In the genomic region with DNA sequence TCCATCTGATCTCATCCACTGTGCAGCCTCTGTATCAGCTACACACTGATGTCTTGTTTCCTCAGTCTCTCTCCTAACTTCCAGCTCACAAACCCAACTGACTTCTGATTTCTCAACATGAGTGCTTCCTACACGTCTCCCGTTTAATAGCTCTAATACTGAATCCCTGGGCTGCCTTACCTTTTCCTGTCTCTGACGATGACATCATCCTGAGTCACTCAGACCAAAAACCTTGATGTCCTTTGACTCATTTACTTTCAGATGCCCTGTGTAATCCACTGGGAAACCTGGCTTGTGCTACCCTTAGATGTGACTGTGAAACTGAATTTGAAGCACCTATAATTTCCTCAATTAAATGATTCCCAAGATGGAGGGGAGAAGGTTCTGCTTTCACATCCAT, we compare ENCODE assay signal across 26 mouse cellular contexts. TPM values are rescaled to one million over a fixed set of nuclear protein-coding genes. Genes with fewer than 3 reads are reported as not detected.
DNase-seq lines count a peak whose midpoint lies in the region; ATAC-seq and TF ChIP-seq lines count a peak whose summit lies in the region.
"Had no signal": no experiment of that assay in that cellular context is flagged by ENCODE, and none has a peak within 500 bp of the region (broad histone marks: within the 10 kb centered on the region; RNA-seq: fewer than 3 reads in every experiment).

No protein-coding gene starts in this region.

- H3K9me3 ChIP-seq in heart, embryonic 11.5 days (replicated peaks; ENCODE audit: control insufficient read depth, low read length): no peaks in the 10 kb centered on the region
- H3K9me3 ChIP-seq in hindbrain, postnatal 0 days (ENCODE audit: low read length): no peaks in the 10 kb centered on the region
- H3K9me3 ChIP-seq: embryonic facial prominence, embryonic 10.5 days; embryonic facial prominence, embryonic 12.5 days; forebrain, embryonic 13.5 days; forebrain, embryonic 15.5 days had no signal

- WGBS in heart, embryonic 11.5 days (ENCODE audit: insufficient replicate concordance): 61% methylated on average over 3 of the region's 3 CpGs
- 84% methylated on average over 3 of the region's 3 CpGs for WGBS in hindbrain, postnatal 0 days

- no peak for TF ChIP-seq CTCF in hindbrain, postnatal 0 days (IDR thresholded peaks at IDR 0.05; ENCODE audit: low read depth)

- no peak overlapping the region for H3K4me2 ChIP-seq in heart, embryonic 11.5 days
- H3K4me2 ChIP-seq in hindbrain, postnatal 0 days (ENCODE audit: low read depth, low read length): no peak overlapping the region
- H3K4me2 ChIP-seq: embryonic facial prominence, embryonic 12.5 days; forebrain, embryonic 13.5 days; forebrain, embryonic 15.5 days had no signal

- intact Hi-C loops in left cerebral cortex, postnatal 14 days (cut with DNase I): no loop called here

- peak; percentile 21 for DNase-seq in adrenal gland, adult 8-10 months
- DNase-seq in adrenal gland, postnatal 36 days: no peak
- peak; percentile 46 for DNase-seq in heart, adult 11 months
- peak; percentile 73 for DNase-seq in 416B (ENCODE audit: low read depth)
- DNase-seq in hindbrain, postnatal 0 days (ENCODE audit: low spot score): no peak
- DNase-seq in left cerebral cortex, postnatal 14 days (ENCODE audit: low spot score in 2 of 2): no peak
- DNase-seq: adrenal gland, postnatal 10 days; cerebellum, adult 11-12 months; cerebellum, adult 2 months; cerebellum, adult 9-10 months; cerebellum, postnatal 10 days; cerebellum, postnatal 25 days; forebrain, postnatal 0 days had no signal

- H3K9ac ChIP-seq in heart, embryonic 11.5 days (ENCODE audit: low read depth, low read length): no peak overlapping the region
- no peak overlapping the region for H3K9ac ChIP-seq in hindbrain, postnatal 0 days (replicated peaks; ENCODE audit: low read length)
- H3K9ac ChIP-seq: embryonic facial prominence, embryonic 12.5 days; forebrain, embryonic 13.5 days; forebrain, embryonic 15.5 days; forebrain, postnatal 0 days had no signal

- no peaks in the 10 kb centered on the region for H3K36me3 ChIP-seq in heart, embryonic 11.5 days (ENCODE audit: control insufficient read depth, insufficient read depth, low read length)
- no peaks in the 10 kb centered on the region for H3K36me3 ChIP-seq in hindbrain, postnatal 0 days (ENCODE audit: insufficient read depth, low read length)
- H3K36me3 ChIP-seq: embryonic facial prominence, embryonic 10.5 days; embryonic facial prominence, embryonic 12.5 days; forebrain, embryonic 15.5 days had no signal

- no peak overlapping the region for H3K4me3 ChIP-seq in heart, embryonic 11.5 days (ENCODE audit: low read depth, low read length)
- no peak overlapping the region for H3K4me3 ChIP-seq in hindbrain, postnatal 0 days (ENCODE audit: low read length)
- H3K4me3 ChIP-seq: embryonic facial prominence, embryonic 10.5 days; embryonic facial prominence, embryonic 12.5 days; forebrain, embryonic 13.5 days; forebrain, embryonic 15.5 days had no signal

- no peaks in the 10 kb centered on the region for H3K4me1 ChIP-seq in heart, embryonic 11.5 days (ENCODE audit: control insufficient read depth, insufficient read depth, low read length)
- peaks cover 6% of the 10 kb centered on the region for H3K4me1 ChIP-seq in hindbrain, postnatal 0 days (ENCODE audit: insufficient read depth, low read length)

- no peak for ATAC-seq in heart, embryonic 11.5 days (replicated peaks; ENCODE audit: insufficient number of reproducible peaks, low FRiP score, low TSS enrichment)
- ATAC-seq in granulocyte monocyte progenitor cell, adult 5-6 weeks (replicated peaks; ENCODE audit: poor library complexity, severe bottlenecking): 0 out of 2 replicates have a peak, but pooled peaks have one; percentile 3
- no peak for ATAC-seq in hindbrain, postnatal 0 days
- ATAC-seq: activated CD4-positive, CD25-positive, alpha-beta regulatory T cell, adult 4 months; forebrain, embryonic 13.5 days; forebrain, embryonic 15.5 days; forebrain, postnatal 0 days had no signal

- no peak overlapping the region for H3K27ac ChIP-seq in heart, embryonic 11.5 days (ENCODE audit: low read depth, low read length)
- no peak overlapping the region for H3K27ac ChIP-seq in hindbrain, postnatal 0 days
- H3K27ac ChIP-seq: embryonic facial prominence, embryonic 12.5 days; forebrain, embryonic 13.5 days; forebrain, embryonic 15.5 days had no signal

- peaks cover 9% of the 10 kb centered on the region for H3K27me3 ChIP-seq in heart, embryonic 11.5 days (ENCODE audit: control insufficient read depth, insufficient read depth, low read length)
- H3K27me3 ChIP-seq in hindbrain, postnatal 0 days (ENCODE audit: insufficient read depth, low read length): peaks cover 6% of the 10 kb centered on the region; the same call in 1 of the 2 replicates
- H3K27me3 ChIP-seq: forebrain, embryonic 15.5 days had no signal

RNA-seq across cellular contexts. Expression of a gene that starts 5.9 kb away (rescaled TPM):
- 10 to 100 TPM in 3 of 4 experiments, 1 to 10 TPM in 1; 8.5 to 24.2 (median 22.2) TPM for total RNA-seq in adrenal gland, adult 8-10 months (2022)
- 10 to 100 TPM; 17.0 to 18.0 TPM for total RNA-seq in adrenal gland, postnatal 36 days (2021)
- polyA plus RNA-seq in heart, embryonic 11.5 days (2014; fragmentation: Nextera tagmentation; extraction: Ambion mirVana): 0.39 and 0.97 TPM in 2 replicates
- 228 and 251 TPM in 2 replicates for total RNA-seq in granulocyte monocyte progenitor cell, adult 5-6 weeks (2014; fragmentation: Nextera tagmentation)
- total RNA-seq in granulocyte monocyte progenitor cell, adult 5-6 weeks (2017): 46.7 and 49.3 TPM in 2 replicates
- 4.3 TPM in 1 of 2 replicates, not detected in the other for total RNA-seq in hindbrain, postnatal 0 days (2014; rRNA removed)
- polyA plus RNA-seq in hindbrain, postnatal 0 days (2015; fragmentation: Nextera tagmentation; extraction: Ambion mirVana): 0.40 and 0.82 TPM in 2 replicates
- total RNA-seq in left cerebral cortex, postnatal 14 days (2021): not detected
- total RNA-seq: ES-E14; forebrain, postnatal 0 days; MEL had no signal
- polyA plus RNA-seq: forebrain, embryonic 13.5 days; forebrain, embryonic 15.5 days had no signal

RNA-seq across cellular contexts. Expression of a gene that starts 20.0 kb away (rescaled TPM):
- not detected for total RNA-seq in adrenal gland, adult 8-10 months (2022)
- total RNA-seq in adrenal gland, postnatal 36 days (2021): not detected
- 0.06 and 0.19 TPM in 2 replicates for polyA plus RNA-seq in heart, embryonic 11.5 days (2014; fragmentation: Nextera tagmentation; extraction: Ambion mirVana)
- total RNA-seq in granulocyte monocyte progenitor cell, adult 5-6 weeks (2014; fragmentation: Nextera tagmentation): not detected in 2 replicates
- total RNA-seq in granulocyte monocyte progenitor cell, adult 5-6 weeks (2017): not detected in 2 replicates
- 0.22 TPM in 1 of 2 replicates, not detected in the other for total RNA-seq in hindbrain, postnatal 0 days (2014; rRNA removed)
- 0.14 and 0.21 TPM in 2 replicates for polyA plus RNA-seq in hindbrain, postnatal 0 days (2015; fragmentation: Nextera tagmentation; extraction: Ambion mirVana)
- total RNA-seq in left cerebral cortex, postnatal 14 days (2021): under 1 TPM; 0.32 to 0.42 TPM
- total RNA-seq: forebrain, postnatal 0 days; MEL had no signal
- polyA plus RNA-seq: activated CD4-positive, CD25-positive, alpha-beta regulatory T cell, adult 4 months; embryonic facial prominence, embryonic 10.5 days; forebrain, embryonic 11.5 days; forebrain, embryonic 13.5 days had no signal

RNA-seq across cellular contexts. Expression of a gene that starts 22.0 kb away (rescaled TPM):
- total RNA-seq in adrenal gland, adult 8-10 months (2022): under 1 TPM; 0.38 to 0.81 (median 0.67) TPM
- total RNA-seq in adrenal gland, postnatal 36 days (2021): 1 to 10 TPM in 1 of 2 experiments, under 1 TPM in 1; 0.92 to 1.4 TPM
- polyA plus RNA-seq in heart, embryonic 11.5 days (2014; fragmentation: Nextera tagmentation; extraction: Ambion mirVana): 0.34 and 0.77 TPM in 2 replicates
- not detected in 2 replicates for total RNA-seq in granulocyte monocyte progenitor cell, adult 5-6 weeks (2014; fragmentation: Nextera tagmentation)
- not detected in 2 replicates for total RNA-seq in granulocyte monocyte progenitor cell, adult 5-6 weeks (2017)
- total RNA-seq in hindbrain, postnatal 0 days (2014; rRNA removed): 4.9 and 8.2 TPM in 2 replicates
- 4.7 and 5.0 TPM in 2 replicates for polyA plus RNA-seq in hindbrain, postnatal 0 days (2015; fragmentation: Nextera tagmentation; extraction: Ambion mirVana)
- total RNA-seq in left cerebral cortex, postnatal 14 days (2021): 10 to 100 TPM; 13.4 to 15.0 TPM
- total RNA-seq: MEL had no signal
- polyA plus RNA-seq: forebrain, embryonic 11.5 days had no signal

RNA-seq across cellular contexts. Expression of a gene that starts 50.4 kb away (rescaled TPM):
- 1 to 10 TPM in 3 of 4 experiments, under 1 TPM in 1; 0.51 to 2.4 (median 2.3) TPM for total RNA-seq in adrenal gland, adult 8-10 months (2022)
- total RNA-seq in adrenal gland, postnatal 36 days (2021): 1 to 10 TPM; 2.7 to 4.3 TPM
- not detected in 2 replicates for polyA plus RNA-seq in heart, embryonic 11.5 days (2014; fragmentation: Nextera tagmentation; extraction: Ambion mirVana)
- not detected in 2 replicates for total RNA-seq in granulocyte monocyte progenitor cell, adult 5-6 weeks (2014; fragmentation: Nextera tagmentation)
- not detected in 2 replicates for total RNA-seq in granulocyte monocyte progenitor cell, adult 5-6 weeks (2017)
- total RNA-seq in hindbrain, postnatal 0 days (2014; rRNA removed): not detected in 2 replicates
- not detected in 2 replicates for polyA plus RNA-seq in hindbrain, postnatal 0 days (2015; fragmentation: Nextera tagmentation; extraction: Ambion mirVana)
- total RNA-seq in left cerebral cortex, postnatal 14 days (2021): not detected
- total RNA-seq: ES-E14; forebrain, postnatal 0 days; MEL had no signal
- polyA plus RNA-seq: activated CD4-positive, CD25-positive, alpha-beta regulatory T cell, adult 4 months; C2C12; cortical plate, adult 2 months; embryonic facial prominence, embryonic 10.5 days; embryonic facial prominence, embryonic 12.5 days; embryonic facial prominence, embryonic 14.5 days; forebrain, embryonic 11.5 days; forebrain, embryonic 13.5 days; forebrain, embryonic 15.5 days; forebrain, postnatal 0 days had no signal

Comparison
In these comparisons a context has a peak if more than half of its experiments do, and no peak if none do; other contexts are left out.
1. DNase-seq: peak in adrenal gland, adult 8-10 months (single experiment), heart, adult 11 months (single experiment) and 416B (single experiment); none in adrenal gland, postnatal 36 days (0 of 2), hindbrain, postnatal 0 days (single experiment) and left cerebral cortex, postnatal 14 days (0 of 2).